Mouse (Mus musculus) sigmoid colon, adult 10 weeks (tissue): ENCODE measurements around the gene Krtap5-2. TPM values are rescaled to one million over a fixed set of nuclear protein-coding genes. Genes with fewer than 3 reads are reported as not detected.

Experiments used
- polyA plus RNA-seq: library from polyadenylated mRNA; stranded (reverse); fragments of 350-450 nt; fragmentation: Illumina TruSeq; extraction: RNeasy Lipid Tissue Mini Kit (QIAGEN cat#74804); gene quantifications from one replicate; pipeline ENCODE4 v1.2.3, GENCODE M21; 2014; ENCODE audit warnings: low read depth, low replicate concordance

Krtap5-2 gene
- not detected for polyA plus RNA-seq

DNA sequence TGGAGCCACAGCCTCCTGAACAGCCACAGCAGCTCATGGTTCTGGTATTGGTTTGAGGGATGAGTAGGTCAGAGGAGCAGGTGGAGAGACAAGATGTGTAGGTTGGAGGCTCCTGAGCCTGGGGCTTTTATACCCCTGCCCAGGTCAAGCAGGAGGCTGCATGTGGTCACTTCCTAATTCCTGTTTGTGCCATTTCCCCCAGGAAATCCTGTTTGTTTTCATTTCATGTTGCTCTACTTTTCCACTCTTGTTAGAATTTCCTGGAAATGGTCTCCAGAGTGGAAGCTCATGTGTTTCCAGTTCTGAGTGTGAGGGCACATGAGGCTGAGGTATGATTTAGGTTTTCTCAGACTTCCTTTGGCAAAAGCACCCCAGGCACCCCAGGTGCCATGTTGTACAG lies at the start of gene Krtap5-2:
Gene Krtap5-2, minus strand, starts transcription at position 101 of the 400 bp plus-strand sequence.

DNA sequence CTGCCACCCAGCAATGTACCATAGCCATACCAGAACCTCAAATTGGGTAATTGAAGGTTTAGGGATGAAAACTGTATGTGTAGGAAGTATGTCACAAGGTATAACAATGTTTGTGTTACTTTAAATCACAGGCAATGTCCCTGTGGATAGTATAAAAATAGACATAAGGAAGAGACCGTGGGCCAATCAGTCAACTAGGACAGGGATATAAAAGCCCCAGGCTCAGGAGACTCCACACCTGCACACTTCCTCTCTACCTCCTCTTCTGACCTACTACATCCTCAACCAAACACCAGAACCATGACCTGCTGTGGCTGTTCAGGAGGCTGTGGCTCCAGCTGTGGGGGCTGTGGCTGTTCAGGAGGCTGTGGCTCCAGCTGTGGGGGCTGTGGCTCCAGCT lies 35.8 kb upstream of the Krtap5-2 start, which contains the start of gene Gm7579:
Gene Gm7579, plus strand, starts transcription at position 301 of the 400 bp plus-strand sequence.

DNA sequence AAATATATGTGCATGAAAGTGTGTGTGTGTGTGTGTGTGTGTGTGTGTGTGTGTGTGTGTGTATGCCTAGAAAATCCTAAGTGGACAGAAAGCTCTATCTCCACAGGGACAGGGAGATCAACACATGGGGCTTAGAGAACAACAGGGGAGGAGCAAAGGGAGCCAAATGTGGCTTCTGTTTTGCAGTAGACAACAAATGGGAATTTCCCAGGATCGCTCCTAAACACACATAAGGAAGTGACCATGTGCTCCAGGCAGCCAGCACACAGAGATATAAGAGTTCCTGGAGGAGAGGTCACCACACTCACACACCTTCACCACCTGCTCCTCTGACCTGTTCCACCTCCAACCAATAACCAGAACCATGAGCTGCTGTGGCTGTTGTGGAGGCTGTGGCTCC lies 25.3 kb upstream of the Krtap5-2 start, which contains the start of gene Krtap5-3:
Gene Krtap5-3, plus strand, starts transcription at position 301 of the 400 bp plus-strand sequence.

DNA sequence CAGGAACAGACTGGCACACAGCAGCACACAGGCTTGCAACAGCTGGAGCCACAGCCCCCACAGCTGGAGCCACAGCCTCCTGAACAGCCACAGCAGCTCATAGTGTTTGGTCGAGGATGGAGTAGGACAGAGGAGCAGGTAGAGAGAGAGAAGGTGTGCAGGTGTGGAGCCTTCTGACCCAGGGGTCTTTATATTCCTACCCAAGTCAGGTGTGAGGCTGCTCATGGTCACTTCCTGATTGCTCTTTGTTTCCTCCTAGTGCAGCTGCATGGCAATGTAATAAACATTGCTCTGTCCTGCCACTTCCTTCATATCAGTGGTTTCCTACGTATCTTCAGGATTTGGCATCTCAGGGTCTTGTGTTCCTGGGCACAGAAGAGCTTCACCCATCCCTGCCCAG lies 14.5 kb upstream of the Krtap5-2 start, which contains the start of gene Gm10153:
Gene Gm10153, minus strand, starts transcription at position 101 of the 400 bp plus-strand sequence.

DNA sequence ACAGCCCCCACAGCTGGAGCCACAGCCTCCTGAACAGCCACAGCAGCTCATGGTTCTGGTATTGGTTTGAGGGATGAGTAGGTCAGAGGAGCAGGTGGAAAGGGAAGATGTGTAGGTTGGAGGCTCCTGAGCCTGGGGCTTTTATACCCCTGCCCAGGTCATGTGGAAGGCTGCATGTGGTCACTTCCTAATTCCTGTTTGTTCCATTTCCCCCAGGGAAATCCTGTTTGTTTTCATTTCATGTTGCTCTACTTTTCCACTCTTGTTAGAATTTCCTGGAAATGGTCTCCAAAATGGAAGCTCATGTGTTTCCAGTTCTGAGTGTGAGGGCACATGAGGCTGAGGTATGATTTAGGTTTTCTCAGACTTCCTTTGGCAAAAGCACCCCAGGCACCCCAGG lies 10.2 kb downstream of the Krtap5-2 start, which contains the start of gene Gm4553:
Gene Gm4553, minus strand, starts transcription at position 101 of the 400 bp plus-strand sequence.

DNA sequence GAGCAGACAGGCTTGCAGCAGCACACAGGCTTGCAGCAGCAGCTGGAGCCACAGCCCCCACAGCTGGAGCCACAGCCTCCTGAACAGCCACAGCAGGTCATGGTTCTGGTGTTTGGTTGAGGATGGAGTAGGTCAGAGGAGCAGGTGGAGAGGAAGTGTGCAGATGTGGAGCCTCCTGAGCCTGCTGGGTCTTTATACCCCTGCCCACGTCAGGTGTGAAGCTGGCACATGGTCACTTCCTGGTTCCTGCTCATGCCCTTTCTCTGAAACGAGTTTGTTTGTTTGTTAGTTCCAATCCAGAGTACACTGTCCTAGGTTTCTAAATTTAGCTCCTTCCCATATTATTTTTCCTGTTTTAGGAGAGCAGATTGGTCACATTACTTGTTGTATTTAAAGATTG lies 18.8 kb downstream of the Krtap5-2 start, which contains the start of gene Gm29735:
Gene Gm29735, minus strand, starts transcription at position 101 of the 400 bp plus-strand sequence.

DNA sequence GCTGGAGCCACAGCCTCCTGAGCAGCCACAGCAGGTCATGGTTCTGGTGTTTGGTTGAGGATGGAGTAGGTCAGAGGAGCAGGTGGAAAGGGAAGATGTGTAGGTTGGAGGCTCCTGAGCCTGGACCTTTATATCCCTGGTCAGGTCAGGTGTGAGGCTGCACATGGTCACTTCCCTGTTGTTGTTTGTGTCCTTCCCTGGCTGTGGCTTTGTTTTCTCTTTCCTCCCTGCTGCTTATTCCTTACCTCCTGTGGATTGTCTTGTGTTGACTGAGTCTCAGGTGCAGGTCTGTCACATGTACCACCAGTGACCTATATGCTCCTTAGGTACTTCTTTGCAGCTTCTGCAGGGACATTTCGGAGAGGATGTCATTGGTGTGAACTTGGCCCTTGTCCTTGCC lies 31.3 kb downstream of the Krtap5-2 start, which contains the start of gene Gm45337:
Gene Gm45337, minus strand, starts transcription at position 101 of the 400 bp plus-strand sequence.

DNA sequence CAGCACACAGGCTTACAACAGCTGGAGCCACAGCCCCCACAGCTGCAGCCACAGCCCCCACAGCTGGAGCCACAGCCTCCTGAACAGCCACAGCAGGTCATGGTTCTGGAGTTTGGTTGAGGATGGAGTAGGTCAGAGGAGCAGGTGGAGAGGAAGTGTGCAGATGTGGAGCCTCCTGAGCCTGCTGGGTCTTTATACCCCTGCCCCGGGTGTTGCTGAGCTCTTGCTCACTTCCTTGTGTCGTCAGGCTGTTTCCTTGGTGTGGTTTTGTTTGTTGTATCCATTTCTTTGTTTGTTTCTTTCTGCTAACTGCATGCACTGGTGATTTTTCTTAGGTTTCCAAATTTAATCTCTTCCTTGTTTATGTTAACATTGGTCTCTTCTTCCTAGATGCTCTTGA lies 39.9 kb downstream of the Krtap5-2 start, which contains the start of gene Gm39115:
Gene Gm39115, minus strand, starts transcription at position 101 of the 400 bp plus-strand sequence.

Other genes starting within 250 kb of the Krtap5-2 start
- gene Brsk2, start 226.3 kb downstream of the Krtap5-2 start, polyA plus RNA-seq = 0.22 TPM
- gene Mob2, start 114.9 kb downstream of the Krtap5-2 start, polyA plus RNA-seq = 20.4 TPM
- gene Dusp8, start 80.2 kb downstream of the Krtap5-2 start, polyA plus RNA-seq = 0.79 TPM
- gene Gm45618, start 55.3 kb downstream of the Krtap5-2 start, polyA plus RNA-seq = not detected
- not detected for gene Gm39115, start 40.0 kb downstream of the Krtap5-2 start, polyA plus RNA-seq
- gene Gm45337, start 31.4 kb downstream of the Krtap5-2 start, polyA plus RNA-seq = not detected
- not detected for gene Gm29735, start 18.9 kb downstream of the Krtap5-2 start, polyA plus RNA-seq
- gene Gm4553, start 10.3 kb downstream of the Krtap5-2 start, polyA plus RNA-seq = not detected
- not detected for gene Gm10153, start 14.4 kb upstream of the Krtap5-2 start, polyA plus RNA-seq
- gene Krtap5-3, start 25.4 kb upstream of the Krtap5-2 start, polyA plus RNA-seq = not detected
- gene Gm7579, start 35.9 kb upstream of the Krtap5-2 start, polyA plus RNA-seq = not detected
- not detected for gene Krtap5-5, start 54.0 kb upstream of the Krtap5-2 start, polyA plus RNA-seq
- not detected for gene Gm40460, start 65.1 kb upstream of the Krtap5-2 start, polyA plus RNA-seq
- gene Gm2431, start 82.3 kb upstream of the Krtap5-2 start, polyA plus RNA-seq = not detected
- gene Gm4559, start 98.4 kb upstream of the Krtap5-2 start, polyA plus RNA-seq = not detected
- gene Krtap5-1, start 121.1 kb upstream of the Krtap5-2 start, polyA plus RNA-seq = not detected
- not detected for gene Krtap5-4, start 127.5 kb upstream of the Krtap5-2 start, polyA plus RNA-seq
- not detected for gene Ifitm10, start 197.7 kb upstream of the Krtap5-2 start, polyA plus RNA-seq
- gene Gm49369, start 206.7 kb upstream of the Krtap5-2 start, polyA plus RNA-seq = 13.1 TPM
- 14.8 TPM for gene Ctsd, start 212.0 kb upstream of the Krtap5-2 start, polyA plus RNA-seq